Mouse (Mus musculus): Measurements from ENCODE around the gene Hoxa2. TPM values are rescaled to one million over a fixed set of nuclear protein-coding genes. Genes with fewer than 3 reads are reported as not detected.

Gene Hoxa2
- total RNA-seq (2017) = 1.2 and 3.8 TPM in 2 replicates

DNA sequence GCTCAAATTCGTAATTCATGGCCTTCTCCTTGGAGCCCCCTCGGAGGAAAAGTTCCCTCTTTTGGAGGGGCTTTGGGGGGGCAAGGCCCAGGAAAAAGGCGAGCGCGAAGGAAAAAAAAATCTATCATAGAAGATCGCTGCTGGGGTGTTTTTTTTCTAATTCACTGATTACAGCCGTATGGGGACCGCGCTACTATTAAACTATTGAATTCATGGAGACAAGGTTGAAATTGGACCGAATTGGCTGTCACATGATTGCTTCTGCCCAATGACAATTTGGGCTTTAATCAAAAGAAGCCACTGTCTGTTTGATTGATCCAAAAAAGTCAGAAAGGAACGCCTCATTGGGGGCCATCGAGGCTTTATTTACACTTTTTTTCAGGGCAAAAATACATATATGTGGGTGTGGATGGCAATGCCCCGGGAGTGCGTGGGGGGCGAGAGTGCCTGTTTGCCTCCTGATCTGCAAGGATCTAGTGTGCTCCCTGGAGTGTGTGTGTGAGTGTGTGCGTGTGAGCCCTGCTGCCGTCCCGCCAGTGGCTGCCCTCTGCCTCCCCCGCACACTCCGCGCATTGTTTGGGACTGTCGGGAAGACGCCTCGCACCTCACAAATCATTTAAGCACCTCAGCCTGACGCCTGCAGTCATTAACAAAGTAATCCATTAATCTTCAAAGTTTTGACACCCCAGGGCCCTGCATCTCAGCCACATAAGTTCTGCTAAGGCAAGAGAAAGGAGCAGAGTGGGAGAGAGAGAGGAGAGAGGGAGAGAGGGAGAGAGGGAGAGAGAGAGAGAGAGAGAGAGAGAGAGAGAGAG lies at the start of gene Hoxa2:
Gene Hoxa2 (minus strand): TSS at position 206 of the 815 bp plus-strand sequence.
- no peak for ATAC-seq (replicated peaks in 1 of 2; ENCODE audit: insufficient read depth in 1 of 2, low FRiP score in 2 of 2, low TSS enrichment in 1 of 2, low read depth in 1 of 2, poor library complexity in 2 of 2, severe bottlenecking in 2 of 2)

GRCm38 (mm10) chr6:52214271-52214670 lies 49.6 kb upstream of the Hoxa2 start:
- ATAC-seq (replicated peaks in 1 of 2; ENCODE audit: insufficient read depth in 1 of 2, low FRiP score in 2 of 2, low TSS enrichment in 1 of 2, low read depth in 1 of 2, poor library complexity in 2 of 2, severe bottlenecking in 2 of 2) = no peak

DNA sequence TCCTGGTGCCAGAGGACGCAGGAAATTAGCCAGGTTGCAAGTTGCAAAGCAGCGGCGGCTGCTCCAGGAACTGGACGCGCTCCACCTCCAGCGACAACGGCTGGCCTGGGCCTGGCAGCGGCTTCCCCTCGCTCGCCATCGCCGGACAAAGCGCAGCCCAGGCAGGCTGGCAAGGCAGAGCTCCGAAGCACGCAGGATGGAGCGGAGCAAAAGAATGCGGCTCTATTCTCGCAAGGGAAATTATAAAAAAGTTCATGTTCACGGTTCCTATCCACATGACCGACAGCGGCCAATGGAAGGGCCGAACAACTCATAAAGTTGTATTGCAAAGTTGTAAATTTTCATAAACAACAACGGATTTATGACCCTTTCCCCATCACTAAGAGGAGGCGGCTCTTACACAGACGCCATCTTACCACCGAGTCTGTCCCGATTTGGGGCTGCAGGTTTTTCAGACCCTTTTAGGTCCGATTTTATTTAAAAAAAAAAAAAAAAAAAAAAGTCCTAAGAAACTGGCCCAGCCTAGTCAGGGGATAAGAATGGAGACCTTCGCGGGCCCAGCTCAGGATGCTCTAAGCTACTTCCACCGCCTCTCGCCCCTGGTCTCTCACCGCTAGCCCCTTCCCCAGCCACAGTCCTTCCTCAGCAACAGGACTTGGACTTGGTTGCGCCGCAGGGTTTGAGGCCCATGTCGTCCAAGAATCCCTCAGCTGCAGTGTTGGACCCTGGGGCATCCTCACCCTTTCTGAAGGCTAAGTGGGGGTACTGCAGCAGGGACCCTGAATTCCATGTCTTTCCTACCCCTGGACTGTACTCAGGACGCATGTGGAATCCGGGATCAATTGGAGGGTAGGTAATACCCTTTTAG lies 48.7 kb upstream of the Hoxa2 start, which contains the start of the genes Hoxa3 and Gm28308:
Gene Hoxa3 (minus strand): TSS at position 218 of the 868 bp plus-strand sequence.
Gene Gm28308 (minus strand): TSS at position 221 of the 868 bp plus-strand sequence.
- ATAC-seq (replicated peaks in 1 of 2; ENCODE audit: insufficient read depth in 1 of 2, low FRiP score in 2 of 2, low TSS enrichment in 1 of 2, low read depth in 1 of 2, poor library complexity in 2 of 2, severe bottlenecking in 2 of 2) = peak; percentile 29 to 46; a peak in 3 of 4 replicates

DNA sequence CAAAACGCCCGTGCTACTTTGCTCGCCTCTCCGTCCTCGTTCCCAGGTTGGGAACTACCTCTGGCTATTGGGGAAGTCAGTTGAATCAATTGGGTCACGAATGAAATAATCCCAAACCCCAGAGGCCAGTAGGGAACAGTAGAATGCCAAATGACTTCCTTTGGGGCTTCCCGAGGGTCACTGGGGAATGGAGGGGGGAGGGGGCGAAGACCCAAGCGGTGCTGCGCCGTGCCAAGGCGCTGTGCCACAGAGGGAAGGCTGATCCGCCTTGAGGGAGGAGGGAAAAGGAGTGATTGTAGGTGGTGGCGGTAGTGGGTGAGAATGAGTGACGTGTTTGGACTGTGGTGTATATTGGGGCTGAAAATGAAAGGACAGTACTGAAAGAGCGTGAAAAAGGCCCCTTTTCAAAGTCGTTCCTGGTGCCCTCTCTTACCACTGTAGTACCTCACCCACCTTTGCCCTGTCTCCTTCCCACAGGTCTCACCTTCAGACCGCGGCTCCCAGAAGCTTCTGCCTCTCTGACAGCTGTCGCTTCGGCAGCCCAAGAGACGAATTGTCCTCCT lies 48.0 kb upstream of the Hoxa2 start:
- peak; percentile 12 to 20; a peak in 1 of 4 replicates for ATAC-seq (replicated peaks in 1 of 2; ENCODE audit: insufficient read depth in 1 of 2, low FRiP score in 2 of 2, low TSS enrichment in 1 of 2, low read depth in 1 of 2, poor library complexity in 2 of 2, severe bottlenecking in 2 of 2)

- no peak; a peak in 1 of 4 replicates for ATAC-seq (replicated peaks in 1 of 2; ENCODE audit: insufficient read depth in 1 of 2, low FRiP score in 2 of 2, low TSS enrichment in 1 of 2, low read depth in 1 of 2, poor library complexity in 2 of 2, severe bottlenecking in 2 of 2)
Measured at GRCm38 (mm10) chr6:52211961-52212360, 47.3 kb upstream of the Hoxa2 start.

GRCm38 (mm10) chr6:52211170-52211935 lies 46.7 kb upstream of the Hoxa2 start:
- ATAC-seq (replicated peaks in 1 of 2; ENCODE audit: insufficient read depth in 1 of 2, low FRiP score in 2 of 2, low TSS enrichment in 1 of 2, low read depth in 1 of 2, poor library complexity in 2 of 2, severe bottlenecking in 2 of 2) = peak; percentile 54 to 57; a peak in 3 of 4 replicates

- no peak for ATAC-seq (replicated peaks in 1 of 2; ENCODE audit: insufficient read depth in 1 of 2, low FRiP score in 2 of 2, low TSS enrichment in 1 of 2, low read depth in 1 of 2, poor library complexity in 2 of 2, severe bottlenecking in 2 of 2)
Measured at GRCm38 (mm10) chr6:52209685-52210046, 45.0 kb upstream of the Hoxa2 start.

DNA sequence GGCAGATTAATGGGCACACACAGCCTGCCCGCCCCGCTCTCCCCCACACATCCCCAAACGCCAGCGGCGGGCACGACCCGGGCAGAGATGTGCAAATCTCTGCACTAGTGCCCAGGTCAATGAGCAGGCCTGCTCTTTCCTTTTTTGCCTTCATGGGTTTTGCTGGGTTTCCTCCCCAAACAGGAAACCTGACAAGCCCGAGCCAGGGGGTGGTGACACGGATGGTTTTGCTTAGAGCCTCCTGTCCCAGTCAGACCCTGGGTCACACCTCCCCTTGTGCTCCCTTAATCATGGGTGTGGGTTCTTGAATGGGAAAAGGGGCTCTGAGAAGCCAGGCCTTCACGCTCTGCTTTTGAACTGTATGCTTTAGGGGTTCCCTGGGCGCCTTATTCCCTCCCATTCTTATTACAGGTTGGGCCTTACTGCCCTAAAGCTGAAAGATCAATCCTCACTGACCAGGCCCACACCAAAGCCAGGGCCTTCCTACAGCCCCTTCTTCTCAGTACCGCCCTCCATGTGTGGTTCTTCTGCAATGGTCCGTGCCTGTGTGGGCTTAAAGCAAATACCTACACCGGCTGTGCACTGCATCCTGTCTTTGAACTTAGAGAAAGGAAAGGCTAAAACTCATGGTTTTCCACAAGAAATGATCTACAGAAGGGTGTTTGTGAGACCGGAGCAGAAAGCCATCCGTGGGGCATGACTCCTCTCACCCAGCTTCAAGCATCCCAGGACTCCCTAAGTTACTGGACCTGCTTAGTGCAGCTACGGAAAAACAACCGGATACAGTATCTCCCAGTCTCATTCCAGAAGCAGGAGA lies 44.4 kb upstream of the Hoxa2 start:
- ATAC-seq (replicated peaks in 1 of 2; ENCODE audit: insufficient read depth in 1 of 2, low FRiP score in 2 of 2, low TSS enrichment in 1 of 2, low read depth in 1 of 2, poor library complexity in 2 of 2, severe bottlenecking in 2 of 2) = no peak

GRCm38 (mm10) chr6:52208072-52208867 lies 43.6 kb upstream of the Hoxa2 start, which contains the start of gene Hoxa6:
Gene Hoxa6, minus strand, starts transcription at chr6:52208722.
- ATAC-seq (replicated peaks in 1 of 2; ENCODE audit: insufficient read depth in 1 of 2, low FRiP score in 2 of 2, low TSS enrichment in 1 of 2, low read depth in 1 of 2, poor library complexity in 2 of 2, severe bottlenecking in 2 of 2) = no peak

GRCm38 (mm10) chr6:52207684-52207976 lies 43.0 kb upstream of the Hoxa2 start:
- ATAC-seq (replicated peaks in 1 of 2; ENCODE audit: insufficient read depth in 1 of 2, low FRiP score in 2 of 2, low TSS enrichment in 1 of 2, low read depth in 1 of 2, poor library complexity in 2 of 2, severe bottlenecking in 2 of 2) = no peak

DNA sequence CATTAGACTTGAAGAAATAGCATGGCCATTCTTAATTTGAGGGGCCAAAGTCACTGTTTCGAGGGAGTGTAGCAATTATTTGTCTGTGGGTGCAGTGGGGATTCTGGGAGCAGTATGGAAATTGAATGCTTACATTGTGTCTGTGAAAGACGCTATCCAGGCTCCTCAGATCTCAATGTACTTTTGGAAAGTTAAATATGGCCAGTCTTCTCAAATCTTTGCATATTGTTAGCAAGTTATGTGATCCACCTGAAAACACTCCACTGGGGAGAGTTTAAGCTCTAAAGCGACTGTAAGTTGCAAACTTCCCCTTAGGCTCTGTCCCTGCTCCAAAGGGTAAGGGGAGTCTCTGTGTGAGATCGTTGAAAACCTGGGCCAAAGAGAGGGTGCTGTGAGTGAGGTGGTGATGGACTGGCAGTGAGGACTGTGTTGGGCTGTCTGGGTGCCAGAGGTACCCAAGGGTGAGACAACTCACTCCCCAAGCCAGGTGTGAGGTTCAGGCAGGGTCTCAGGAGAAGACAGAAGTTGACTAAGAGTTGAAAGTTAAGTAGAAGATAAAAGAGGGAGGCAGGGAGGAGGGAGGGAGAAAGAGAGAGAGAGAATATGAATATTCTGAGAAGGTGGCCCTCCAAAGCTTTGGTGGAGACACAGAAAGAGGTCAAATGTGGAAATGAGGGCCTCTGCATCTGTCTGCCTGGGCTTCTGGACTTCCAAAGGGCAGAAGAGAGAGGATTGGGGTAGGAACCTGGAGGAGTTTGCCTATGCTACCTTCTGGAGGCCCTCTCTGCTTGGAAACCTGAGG lies 42.5 kb upstream of the Hoxa2 start:
- no peak for ATAC-seq (replicated peaks in 1 of 2; ENCODE audit: insufficient read depth in 1 of 2, low FRiP score in 2 of 2, low TSS enrichment in 1 of 2, low read depth in 1 of 2, poor library complexity in 2 of 2, severe bottlenecking in 2 of 2)

- ATAC-seq (replicated peaks in 1 of 2; ENCODE audit: insufficient read depth in 1 of 2, low FRiP score in 2 of 2, low TSS enrichment in 1 of 2, low read depth in 1 of 2, poor library complexity in 2 of 2, severe bottlenecking in 2 of 2) = no peak
Measured at GRCm38 (mm10) chr6:52205638-52206621, 41.3 kb upstream of the Hoxa2 start.

- no peak for ATAC-seq (replicated peaks in 1 of 2; ENCODE audit: insufficient read depth in 1 of 2, low FRiP score in 2 of 2, low TSS enrichment in 1 of 2, low read depth in 1 of 2, poor library complexity in 2 of 2, severe bottlenecking in 2 of 2)
Measured at GRCm38 (mm10) chr6:52205221-52205620, 40.6 kb upstream of the Hoxa2 start.
